Mouse (Mus musculus) monocyte, adult 59 days (primary cell): ENCODE data around the gene Bri3. TPM values are rescaled to one million over a fixed set of nuclear protein-coding genes. Genes with fewer than 3 reads are reported as not detected.

Source experiments
- total RNA-seq, 2 experiments: library from RNA; stranded (reverse); gene quantifications; one replicate each; pipeline ENCODE4 v1.2.4; 2023

The Bri3 gene
- 100 to 1,000 TPM; 146 to 175 TPM for total RNA-seq

GRCm38 (mm10) chr5:144243901-144244487 is at the start of gene Bri3:
Bri3 (plus strand) TSS chr5:144244437.

DNA sequence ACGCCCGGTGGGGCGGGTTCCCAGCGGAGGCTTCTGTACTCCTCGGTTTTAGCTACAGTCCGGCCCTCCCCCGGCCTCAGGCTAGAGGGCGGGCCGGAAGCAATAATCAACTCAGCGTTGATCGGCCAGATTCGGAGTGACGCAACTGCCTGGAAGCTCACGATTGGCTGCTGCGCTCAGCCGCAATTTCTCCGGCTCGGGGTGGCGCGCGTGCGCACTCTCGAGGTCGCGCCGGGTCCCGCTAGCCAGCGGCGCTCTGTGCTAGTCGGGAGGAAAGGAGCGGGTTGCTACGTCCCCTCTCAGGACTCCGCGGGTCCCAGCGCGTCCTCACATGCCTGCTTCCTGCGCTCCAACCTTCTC is 20.8 kb upstream of the Bri3 start, which contains the start of gene Tecpr1:
TSS of gene Tecpr1 (minus strand) at position 113 of the 360 bp plus-strand sequence.

GRCm38 (mm10) chr5:144357881-144358591 is 113.8 kb downstream of the Bri3 start, which contains the start of gene Baiap2l1:
Baiap2l1 (minus strand) TSS chr5:144358112.

Other genes starting within 250 kb of the Bri3 start
- 10 to 100 TPM; 57.7 to 63.0 TPM for gene Ccz1, start 229.6 kb upstream of the Bri3 start, total RNA-seq
- gene Ocm, start 217.8 kb upstream of the Bri3 start, total RNA-seq = not detected
- gene Lmtk2, start 144.0 kb upstream of the Bri3 start, total RNA-seq = 10 to 100 TPM; 18.8 to 20.2 TPM
- under 1 TPM; 0.37 to 0.52 TPM for gene Bhlha15, start 54.2 kb upstream of the Bri3 start, total RNA-seq
- gene Tecpr1, start 20.8 kb upstream of the Bri3 start, total RNA-seq = 10 to 100 TPM; 36.7 to 45.8 TPM
- gene Baiap2l1, start 113.7 kb downstream of the Bri3 start, total RNA-seq = under 1 TPM; 0.34 to 0.67 TPM